In genomic region chr9:83117486-83117885, GRCm38 (mm10) we compare ENCODE assay signal across 32 mouse cellular contexts.
"Had no signal": no experiment of that assay in that cellular context is flagged by ENCODE, and none has a peak within 500 bp of the region (broad histone marks: within the 10 kb centered on the region; RNA-seq: fewer than 3 reads in every experiment).

No protein-coding gene starts in this region.

- H3K27me3 ChIP-seq: liver, embryonic 12.5 days; liver, embryonic 13.5 days; liver, embryonic 15.5 days; lung, embryonic 15.5 days; megakaryocyte, embryonic 14.5 days; midbrain, embryonic 12.5 days; midbrain, embryonic 13.5 days; midbrain, embryonic 15.5 days; neural tube, embryonic 12.5 days had no signal

- DNase-seq: left cerebral cortex, postnatal 4 days; liver; liver, embryonic 13.5 days; lung, adult 18-20 months; lung, adult 2 months; lung, embryonic 14.5 days; lung, postnatal 10 days; lung, postnatal 14 days; lung, postnatal 36 days; lung, postnatal 4 days; midbrain, embryonic 14.5 days had no signal

- H3K4me2 ChIP-seq: limb, embryonic 12.5 days; limb, embryonic 15.5 days; liver, embryonic 11.5 days; liver, embryonic 12.5 days; liver, embryonic 13.5 days; liver, embryonic 15.5 days; lung, embryonic 14.5 days; lung, embryonic 15.5 days; midbrain, embryonic 11.5 days; midbrain, embryonic 12.5 days; midbrain, embryonic 13.5 days; midbrain, embryonic 15.5 days; neural tube, embryonic 12.5 days had no signal

- H3K4me3 ChIP-seq: left cerebral cortex, adult 2 months; limb, embryonic 10.5 days; limb, embryonic 12.5 days; limb, embryonic 13.5 days; limb, embryonic 15.5 days; liver, embryonic 12.5 days; liver, embryonic 13.5 days; liver, embryonic 15.5 days; lung, embryonic 15.5 days; megakaryocyte, embryonic 14.5 days; midbrain, embryonic 10.5 days; midbrain, embryonic 12.5 days; midbrain, embryonic 13.5 days; midbrain, embryonic 15.5 days; myocyte; neural tube, embryonic 12.5 days had no signal

- H3K36me3 ChIP-seq: limb, embryonic 10.5 days; limb, embryonic 12.5 days; limb, embryonic 13.5 days; limb, embryonic 15.5 days; liver, embryonic 12.5 days; liver, embryonic 13.5 days; liver, embryonic 15.5 days; lung, embryonic 15.5 days; midbrain, embryonic 10.5 days; midbrain, embryonic 12.5 days; midbrain, embryonic 15.5 days; neural tube, embryonic 12.5 days had no signal

- ATAC-seq: liver, embryonic 12.5 days; lung, postnatal 0 days; midbrain, embryonic 13.5 days; midbrain, embryonic 15.5 days; midbrain, embryonic 16.5 days had no signal

- H3K9ac ChIP-seq: limb, embryonic 12.5 days; limb, embryonic 13.5 days; limb, embryonic 15.5 days; liver, embryonic 12.5 days; liver, embryonic 13.5 days; liver, embryonic 14.5 days; liver, embryonic 15.5 days; lung, embryonic 14.5 days; lung, embryonic 15.5 days; midbrain, embryonic 12.5 days; midbrain, embryonic 13.5 days; midbrain, embryonic 15.5 days; neural tube, embryonic 12.5 days had no signal

- H3K27ac ChIP-seq: left cerebral cortex, adult 2 months; limb, embryonic 10.5 days; limb, embryonic 12.5 days; limb, embryonic 13.5 days; limb, embryonic 15.5 days; liver, embryonic 12.5 days; liver, embryonic 13.5 days; liver, embryonic 14.5 days; liver, embryonic 15.5 days; lung, embryonic 15.5 days; macrophage; midbrain, embryonic 10.5 days; midbrain, embryonic 12.5 days; midbrain, embryonic 13.5 days; midbrain, embryonic 15.5 days; neural tube, embryonic 12.5 days had no signal

- H3K9me3 ChIP-seq: limb, embryonic 10.5 days; limb, embryonic 12.5 days; limb, embryonic 13.5 days; limb, embryonic 15.5 days; liver, embryonic 12.5 days; liver, embryonic 13.5 days; liver, embryonic 15.5 days; lung, embryonic 15.5 days; megakaryocyte, embryonic 14.5 days; midbrain, embryonic 10.5 days; midbrain, embryonic 12.5 days; midbrain, embryonic 13.5 days; midbrain, embryonic 15.5 days; neural tube, embryonic 12.5 days had no signal

- H3K4me1 ChIP-seq: liver, embryonic 12.5 days; liver, embryonic 13.5 days; liver, embryonic 15.5 days; lung, embryonic 15.5 days; megakaryocyte, embryonic 14.5 days; midbrain, embryonic 10.5 days; midbrain, embryonic 12.5 days; midbrain, embryonic 13.5 days; midbrain, embryonic 15.5 days; neural tube, embryonic 12.5 days had no signal
